Mouse (Mus musculus): ENCODE measurements around the gene Ankle1.

DNA sequence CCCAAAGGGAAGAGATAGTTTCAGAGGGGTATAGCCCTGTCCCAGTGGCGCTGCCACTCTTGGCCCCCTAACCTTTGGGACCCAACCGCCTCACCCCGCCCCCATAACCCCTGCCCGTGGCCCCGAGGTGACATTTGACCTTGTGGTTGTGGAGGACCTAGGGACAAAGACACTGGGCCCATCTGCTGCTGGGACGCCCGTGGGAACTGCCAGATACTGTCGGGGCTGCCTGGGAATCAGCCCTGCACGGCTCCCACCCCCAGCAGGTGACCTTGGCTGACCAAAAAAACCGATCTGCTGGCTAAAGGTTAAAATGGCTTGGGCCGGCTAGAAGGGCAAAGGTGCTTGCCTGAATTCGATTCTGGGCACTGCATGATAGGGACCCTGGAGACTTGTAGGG lies 22.4 kb upstream of the Ankle1 start:
- TF ChIP-seq CTCF (IDR thresholded peaks at IDR 0.05; ENCODE audit: extremely low read depth, insufficient read depth, insufficient read length, insufficient replicate concordance) (no peak), POLR2A (IDR thresholded peaks at IDR 0.05; ENCODE audit: low read depth, low read length) (no peak)

Measured in spleen, adult 2 months (tissue).